Mouse (Mus musculus) limb, embryonic 14.5 days (tissue): ENCODE results near the gene Mtmr14. TPM values are rescaled to one million over a fixed set of nuclear protein-coding genes. Genes with fewer than 3 reads are reported as not detected.
A peak's percentile ranks its signal among the peaks of the same experiment; 100 is the strongest.

Experiments used
- ATAC-seq: fragments of 200-750 bp; cut with Nextera tagmentation; 2 replicates; pipeline ENCODE4 v1.8.0; 2017; ENCODE audit warnings: low read depth, moderate number of reproducible peaks, moderate TSS enrichment; ENCODE audit not compliant: low FRiP score
- DNase-seq: peaks from one replicate; pipeline ENCODE4 v3.0.0-alpha.2; 2015; ENCODE audit warnings: low spot score
- H3K27ac ChIP-seq: fragments of 300-500 bp; sonication (generic); replicated peaks from 2 replicates; pipeline ENCODE4 v1.5.1; 2014; ENCODE audit warnings: low read depth, mild to moderate bottlenecking, low read length, moderate library complexity, mixed read lengths
- H3K27me3 ChIP-seq: fragments of 300-500 bp; sonication (generic); 2 replicates; pipeline ENCODE4 v1.6.1; 2014; ENCODE audit warnings: low read length, mixed read lengths; ENCODE audit not compliant: control insufficient read depth, insufficient read depth
- H3K36me3 ChIP-seq: fragments of 300-500 bp; sonication (generic); 2 replicates; pipeline ENCODE4 v1.6.1; 2014; ENCODE audit warnings: mild to moderate bottlenecking, low read length, moderate library complexity, mixed read lengths; ENCODE audit not compliant: control insufficient read depth, insufficient read depth
- H3K4me1 ChIP-seq: fragments of 300-500 bp; sonication (generic); 2 replicates; pipeline ENCODE4 v1.6.1; 2014; ENCODE audit warnings: antibody characterized with exemption, low read length, mixed read lengths; ENCODE audit not compliant: control insufficient read depth, insufficient read depth
- H3K4me2 ChIP-seq: fragments of 300-500 bp; sonication (generic); replicated peaks from 2 replicates; pipeline ENCODE4 v1.6.1; 2014; ENCODE audit warnings: low read depth, mild to moderate bottlenecking, low read length, moderate library complexity; ENCODE audit not compliant: severe bottlenecking
- H3K4me3 ChIP-seq: fragments of 300-500 bp; sonication (generic); replicated peaks from 2 replicates; pipeline ENCODE4 v1.5.1; 2014; ENCODE audit warnings: low read length
- H3K9ac ChIP-seq: fragments of 300-500 bp; sonication (generic); 2 replicates; pipeline ENCODE4 v1.6.1; 2014; ENCODE audit warnings: mild to moderate bottlenecking, low read depth, low read length, moderate library complexity; ENCODE audit not compliant: severe bottlenecking
- H3K9me3 ChIP-seq: fragments of 300-500 bp; sonication (generic); 2 replicates; pipeline ENCODE4 v1.6.1; 2016; ENCODE audit warnings: low read length; ENCODE audit not compliant: control insufficient read depth
- POLR2A ChIP-seq: fragments of 200-500 bp; IDR thresholded peaks from 2 replicates; pipeline ENCODE4 v1.8.0; 2012; ENCODE audit warnings: inconsistent platforms, mild to moderate bottlenecking, moderate library complexity, borderline replicate concordance; ENCODE audit not compliant: insufficient read depth, insufficient read length; ENCODE audit errors: extremely low read depth
- WGBS: fragments of 180-500 bp; shearing (Covaris S2); extraction: QIAGEN DNeasy Blood & Tissue Kit; methylation state at CpG from one replicate; pipeline ENCODE4 v1.1.7; 2014; 5-methylcytosine and 5-hydroxymethylcytosine counted together
- polyA plus RNA-seq, 2 experiments: library from polyadenylated mRNA; depleted of rRNA in 1 of 2; stranded (reverse) in 1 of 2; unstranded in 1 of 2; fragments of >200 nt; fragmentation: Nextera tagmentation in 1 of 2; extraction: Ambion mirVana in 1 of 2; gene quantifications; 2 replicates each; pipeline versions ENCODE4 v1.2.1 to v1.2.3; 2012 to 2014

Mtmr14 gene
- polyA plus RNA-seq, 2 experiments, result 30.4 to 31.2 TPM

DNA sequence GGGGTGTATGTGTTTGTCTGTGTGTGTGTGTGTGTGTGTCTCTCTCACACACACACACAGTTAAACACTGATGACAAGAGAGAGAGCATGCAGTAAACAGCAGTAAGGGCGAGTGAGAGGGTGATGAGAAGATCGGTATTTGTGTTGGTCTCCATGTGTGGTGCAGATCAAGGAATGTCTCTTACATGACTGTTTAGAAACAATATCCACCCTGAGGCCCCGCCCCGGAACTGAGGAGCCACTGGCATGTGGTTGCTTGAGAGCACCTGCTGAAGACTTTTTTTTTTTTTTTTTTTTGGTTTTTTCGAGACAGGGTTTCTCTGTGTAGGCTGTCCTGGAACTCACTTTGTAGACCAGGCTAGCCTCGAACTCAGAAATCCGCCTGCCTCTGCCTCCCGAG lies 26.8 kb downstream of the Mtmr14 start:
- Histone ChIP-seq H3K27ac (no peak overlapping the region), H3K4me2 (no peak overlapping the region), H3K9ac (no peak overlapping the region), H3K9me3 (no peaks in the 10 kb centered on the region), H3K36me3 (peaks cover 96% of the 10 kb centered on the region), H3K4me1 (no peaks in the 10 kb centered on the region), H3K27me3 (no peaks in the 10 kb centered on the region), H3K4me3 (no peak overlapping the region)
- ATAC-seq (no peak), DNase-seq (no peak)
- WGBS, result 93% methylated on average over 8 of the region's 8 CpGs
- no peak for TF ChIP-seq POLR2A

GRCm38 (mm10) chr6:113266996-113267655 lies 29.5 kb downstream of the Mtmr14 start:
- WGBS, result 87% methylated on average over 7 of the region's 7 CpGs
- DNase-seq, result no peak
- Histone ChIP-seq H3K4me2 (no peak overlapping the region), H3K36me3 (peaks cover 96% of the 10 kb centered on the region), H3K9me3 (no peaks in the 10 kb centered on the region), H3K27ac (no peak overlapping the region), H3K4me3 (no peak overlapping the region), H3K4me1 (no peaks in the 10 kb centered on the region), H3K9ac (no peak overlapping the region), H3K27me3 (no peaks in the 10 kb centered on the region)
- TF ChIP-seq POLR2A, result no peak
- ATAC-seq, result no peak

GRCm38 (mm10) chr6:113267988-113268387 lies 30.3 kb downstream of the Mtmr14 start:
- 76% methylated on average over 1 of the region's 1 CpGs for WGBS
- Histone ChIP-seq H3K9ac (no peak overlapping the region), H3K27me3 (no peaks in the 10 kb centered on the region), H3K4me1 (no peaks in the 10 kb centered on the region), H3K36me3 (peaks cover 96% of the 10 kb centered on the region), H3K4me3 (no peak overlapping the region), H3K4me2 (no peak overlapping the region), H3K27ac (no peak overlapping the region), H3K9me3 (no peaks in the 10 kb centered on the region)
- DNase-seq (no peak), ATAC-seq (peak; percentile 70; the same call in 1 of the 2 replicates)
- TF ChIP-seq POLR2A, result no peak

DNA sequence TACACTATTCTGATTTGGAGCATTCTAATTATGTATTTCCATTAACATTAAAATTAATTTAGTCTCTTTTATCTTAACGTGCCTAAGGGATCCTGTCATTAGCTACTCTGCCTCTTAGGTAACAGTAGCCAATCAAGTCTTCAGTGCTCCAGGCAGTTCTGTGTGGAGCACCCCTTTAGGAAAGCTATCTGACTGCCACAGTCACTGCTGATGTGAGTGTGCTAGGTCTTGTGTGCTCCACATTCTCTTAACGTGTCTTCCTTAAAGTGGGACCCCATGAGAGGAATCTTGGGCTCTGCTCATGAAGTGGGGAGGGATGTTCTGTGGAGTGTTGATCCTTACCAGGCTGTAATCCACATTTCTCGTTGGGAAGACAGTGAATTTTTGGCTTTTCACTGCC lies 34.7 kb downstream of the Mtmr14 start:
- no peak overlapping the region for H3K4me3 ChIP-seq
- no peak overlapping the region for H3K4me2 ChIP-seq
- peaks cover 90% of the 10 kb centered on the region for H3K36me3 ChIP-seq
- no peak for ATAC-seq
- no peak overlapping the region for H3K9ac ChIP-seq
- H3K4me1 ChIP-seq, result no peaks in the 10 kb centered on the region
- WGBS, result 87% methylated on average over 3 of the region's 3 CpGs
- DNase-seq, result no peak
- TF ChIP-seq POLR2A, result no peak
- H3K27ac ChIP-seq, result no peak overlapping the region
- no peaks in the 10 kb centered on the region for H3K9me3 ChIP-seq
- no peaks in the 10 kb centered on the region for H3K27me3 ChIP-seq

DNA sequence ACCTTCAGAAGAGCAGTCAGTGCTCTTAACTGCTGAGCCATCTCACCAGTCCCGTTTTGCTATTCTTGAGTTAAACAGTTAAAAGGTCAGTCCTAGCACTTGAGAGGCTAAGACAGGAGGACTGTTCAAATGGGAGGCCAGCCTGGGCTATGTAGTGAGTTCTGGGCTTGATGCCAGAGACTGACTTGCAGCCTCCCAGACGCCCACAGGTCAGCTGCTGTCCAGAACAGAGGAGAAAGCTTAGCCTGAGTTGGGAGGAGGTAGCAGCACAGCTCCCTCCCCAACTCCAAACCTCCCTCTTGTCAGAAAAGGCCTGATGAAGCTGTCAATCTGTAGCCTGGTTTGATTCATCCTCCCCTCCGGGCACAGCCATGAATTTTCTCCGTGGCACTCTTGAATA lies 39.2 kb downstream of the Mtmr14 start:
- DNase-seq, result no peak

More for the DNA sequence above, 39.2 kb downstream of the Mtmr14 start:
- Histone ChIP-seq H3K4me2 (no peak overlapping the region), H3K4me3 (no peak overlapping the region), H3K9me3 (no peaks in the 10 kb centered on the region), H3K27me3 (peaks cover 4% of the 10 kb centered on the region), H3K27ac (no peak overlapping the region), H3K9ac (no peak overlapping the region), H3K36me3 (peaks cover 59% of the 10 kb centered on the region), H3K4me1 (no peaks in the 10 kb centered on the region)
- ATAC-seq, result no peak
- no peak for TF ChIP-seq POLR2A
- WGBS, result 75% methylated on average over 4 of the region's 4 CpGs
